Mouse (Mus musculus): ENCODE measurements around the gene Ermp1. TPM values are rescaled to one million over a fixed set of nuclear protein-coding genes. Genes with fewer than 3 reads are reported as not detected.
"Not testable (repeated sequence)": the region's sequence is repeated elsewhere in the genome, so short reads cannot be mapped to it uniquely, and the experiment has no call there.

Gene Ermp1
- polyA plus RNA-seq, 1 experiment from 2014 or later, result 17.7 TPM

DNA sequence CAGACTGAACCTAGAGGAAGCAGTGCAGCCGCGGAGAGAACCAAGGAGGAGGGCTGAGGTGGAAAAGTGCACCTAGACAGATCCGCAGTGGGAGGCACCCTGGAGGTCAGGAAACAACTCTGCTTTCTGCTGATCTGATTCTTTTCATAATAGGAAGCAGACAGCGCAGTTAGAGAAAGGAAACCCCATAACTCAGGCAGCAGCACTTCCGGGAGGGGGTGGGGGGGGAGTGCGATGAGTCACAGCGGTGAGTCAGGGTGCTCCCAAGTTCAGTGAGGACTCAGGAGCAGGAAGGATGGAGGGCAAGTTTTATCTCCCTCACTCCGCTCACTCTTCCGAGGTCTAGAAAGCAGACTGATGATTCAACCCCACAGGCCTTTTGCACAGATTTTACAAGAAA lies 7.2 kb downstream of the Ermp1 start:
- H3K27ac ChIP-seq (replicated peaks), result peak overlapping the region; percentile 73
- WGBS, result 38% methylated on average over 9 of the region's 9 CpGs
- peak; percentile 62 for DNase-seq (ENCODE audit: low spot score)

DNA sequence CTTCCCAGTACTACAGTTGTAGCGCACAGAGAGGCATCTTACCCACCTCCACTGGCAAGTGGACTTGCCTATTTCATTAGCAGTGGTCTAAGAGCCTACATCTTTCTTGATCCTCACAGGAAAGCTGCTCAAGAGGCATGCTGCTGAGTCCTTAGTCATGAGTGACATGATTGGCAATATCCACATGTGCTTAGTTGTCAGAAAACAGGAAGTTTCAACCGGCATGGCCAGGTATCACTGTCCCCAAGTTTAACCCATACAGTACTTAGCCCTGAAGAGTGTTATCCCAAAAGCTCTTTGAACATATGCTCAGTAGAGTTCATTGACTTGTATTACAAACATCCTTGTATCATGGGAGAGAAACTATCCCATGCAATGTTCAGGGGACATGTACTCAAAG lies 36.1 kb downstream of the Ermp1 start:
- Histone ChIP-seq H3K36me3 (replicated peaks) (peaks cover 92% of the 10 kb centered on the region), H3K4me1 (no peaks in the 10 kb centered on the region), H3K27me3 (replicated peaks; ENCODE audit: low read depth, poor library complexity, severe bottlenecking) (no peaks in the 10 kb centered on the region), H3K9me3 (no peaks in the 10 kb centered on the region), H3K4me3 (no peak overlapping the region), H3K27ac (replicated peaks) (no peak overlapping the region)
- WGBS, result 89% methylated on average over 2 of the region's 2 CpGs
- no peak for DNase-seq (ENCODE audit: low spot score)

More for the DNA sequence above, 7.2 kb downstream of the Ermp1 start:
- H3K27me3 ChIP-seq (replicated peaks; ENCODE audit: low read depth, poor library complexity, severe bottlenecking), result no peaks in the 10 kb centered on the region
- no peaks in the 10 kb centered on the region for H3K9me3 ChIP-seq
- peak overlapping the region; percentile 13; the same call in 1 of the 2 replicates for H3K4me3 ChIP-seq
- H3K4me1 ChIP-seq, result peaks cover 30% of the 10 kb centered on the region
- peaks cover 37% of the 10 kb centered on the region for H3K36me3 ChIP-seq (replicated peaks)

DNA sequence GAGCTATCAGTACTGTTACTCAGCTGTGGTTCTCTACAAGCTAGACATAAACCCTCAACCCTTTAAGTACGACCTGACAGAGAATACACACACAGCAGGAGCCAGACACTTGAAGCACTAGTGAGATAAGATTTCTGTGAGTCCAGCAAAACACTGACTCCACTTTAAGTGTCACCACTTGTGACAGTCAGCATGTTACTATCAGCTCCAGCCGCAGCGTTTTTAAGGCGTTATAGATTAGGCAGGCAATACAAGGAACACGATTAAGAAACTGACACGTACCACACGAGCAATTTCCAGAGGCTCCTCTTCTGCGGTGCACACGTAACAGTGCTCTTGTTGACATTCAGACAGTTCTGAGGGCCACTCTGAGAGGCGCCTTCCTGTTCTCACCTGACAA lies 37.3 kb downstream of the Ermp1 start:
- H3K4me3 ChIP-seq, result no peak overlapping the region
- no peaks in the 10 kb centered on the region for H3K9me3 ChIP-seq
- 93% methylated on average over 10 of the region's 10 CpGs for WGBS
- H3K36me3 ChIP-seq (replicated peaks), result peaks cover 87% of the 10 kb centered on the region
- no peaks in the 10 kb centered on the region for H3K4me1 ChIP-seq
- H3K27ac ChIP-seq (replicated peaks), result no peak overlapping the region
- no peak for DNase-seq (ENCODE audit: low spot score)
- no peaks in the 10 kb centered on the region for H3K27me3 ChIP-seq (replicated peaks; ENCODE audit: low read depth, poor library complexity, severe bottlenecking)

DNA sequence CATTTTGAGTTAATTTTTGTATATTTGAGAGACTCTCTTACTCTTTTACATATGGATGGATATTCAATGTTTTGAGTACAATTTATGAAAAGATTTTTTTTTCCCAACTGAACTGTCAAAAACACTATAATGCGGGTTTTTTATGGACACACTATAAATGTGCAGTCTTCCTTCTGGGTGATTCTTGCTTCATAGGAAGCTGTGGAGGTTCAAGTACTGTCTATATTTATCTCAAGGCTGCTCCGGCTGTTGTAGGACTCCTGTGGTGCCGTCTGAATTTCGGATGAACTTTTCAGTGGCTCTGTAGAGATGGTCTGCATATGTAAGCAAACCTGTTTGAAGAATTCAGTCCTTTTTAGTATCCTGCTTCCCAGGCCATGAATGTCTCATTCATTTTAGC lies 40.0 kb downstream of the Ermp1 start:
- 94% methylated on average over 4 of the region's 4 CpGs for WGBS
- Histone ChIP-seq H3K27me3 (replicated peaks; ENCODE audit: low read depth, poor library complexity, severe bottlenecking) (no peaks in the 10 kb centered on the region), H3K4me1 (no peaks in the 10 kb centered on the region), H3K4me3 (no peak overlapping the region), H3K36me3 (replicated peaks) (peaks cover 77% of the 10 kb centered on the region), H3K9me3 (no peaks in the 10 kb centered on the region), H3K27ac (replicated peaks) (no peak overlapping the region)
- DNase-seq (ENCODE audit: low spot score), result no peak

GRCm38 (mm10) chr19:29607521-29607920 lies 40.7 kb downstream of the Ermp1 start:
- H3K27ac ChIP-seq (replicated peaks), result no peak overlapping the region
- no peak for DNase-seq (ENCODE audit: low spot score)
- no peaks in the 10 kb centered on the region for H3K9me3 ChIP-seq
- H3K4me3 ChIP-seq, result no peak overlapping the region
- no peaks in the 10 kb centered on the region for H3K27me3 ChIP-seq (replicated peaks; ENCODE audit: low read depth, poor library complexity, severe bottlenecking)
- WGBS, result 91% methylated on average over 4 of the region's 4 CpGs
- no peaks in the 10 kb centered on the region for H3K4me1 ChIP-seq
- H3K36me3 ChIP-seq (replicated peaks), result peaks cover 77% of the 10 kb centered on the region

- H3K9me3 ChIP-seq, result no peaks in the 10 kb centered on the region
- peaks cover 75% of the 10 kb centered on the region for H3K36me3 ChIP-seq (replicated peaks)
- no peak overlapping the region for H3K27ac ChIP-seq (replicated peaks)
- WGBS, result 92% methylated on average over 3 of the region's 3 CpGs
- H3K27me3 ChIP-seq (replicated peaks; ENCODE audit: low read depth, poor library complexity, severe bottlenecking), result no peaks in the 10 kb centered on the region
- H3K4me3 ChIP-seq, result no peak overlapping the region
- H3K4me1 ChIP-seq, result no peaks in the 10 kb centered on the region
- DNase-seq (ENCODE audit: low spot score), result no peak
Observed at GRCm38 (mm10) chr19:29604653-29605052, 43.6 kb downstream of the Ermp1 start.

- no peaks in the 10 kb centered on the region for H3K4me1 ChIP-seq
- peaks cover 78% of the 10 kb centered on the region for H3K36me3 ChIP-seq (replicated peaks)
- no peak overlapping the region for H3K4me3 ChIP-seq
- no peaks in the 10 kb centered on the region for H3K9me3 ChIP-seq
- H3K27me3 ChIP-seq (replicated peaks; ENCODE audit: low read depth, poor library complexity, severe bottlenecking), result no peaks in the 10 kb centered on the region
- DNase-seq (ENCODE audit: low spot score), result no peak
- 90% methylated on average over 14 of the region's 14 CpGs for WGBS
- no peak overlapping the region for H3K27ac ChIP-seq (replicated peaks)
Observed at GRCm38 (mm10) chr19:29603548-29604353, 44.5 kb downstream of the Ermp1 start.

GRCm38 (mm10) chr19:29598981-29599380 lies 49.2 kb downstream of the Ermp1 start:
- DNase-seq (ENCODE audit: low spot score), result no peak
- Histone ChIP-seq H3K27me3 (replicated peaks; ENCODE audit: low read depth, poor library complexity, severe bottlenecking) (no peaks in the 10 kb centered on the region), H3K4me3 (no peak overlapping the region), H3K36me3 (replicated peaks) (peaks cover 98% of the 10 kb centered on the region), H3K9me3 (no peaks in the 10 kb centered on the region), H3K27ac (replicated peaks) (no peak overlapping the region), H3K4me1 (no peaks in the 10 kb centered on the region)
- 94% methylated on average over 5 of the region's 5 CpGs for WGBS

DNA sequence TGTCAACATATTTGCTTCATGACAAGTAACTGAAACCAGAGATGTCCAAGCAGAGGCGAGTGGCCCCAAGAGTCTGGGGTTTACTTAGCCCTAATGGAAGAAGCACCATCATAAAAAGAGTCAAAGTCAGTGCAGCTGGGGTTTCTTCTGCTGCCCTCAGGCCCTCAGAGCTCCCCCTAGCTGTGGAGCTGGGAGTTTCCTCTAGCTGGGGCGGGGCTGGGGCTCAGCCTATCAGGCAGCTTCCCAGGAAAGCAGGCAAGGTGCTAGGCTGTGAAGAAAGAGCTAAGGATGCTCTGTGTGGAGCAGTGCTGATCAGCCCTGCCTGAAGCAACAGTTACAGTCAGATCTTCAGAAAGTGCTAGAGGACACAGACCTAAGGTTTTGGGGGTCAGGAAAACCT lies 51.2 kb downstream of the Ermp1 start:
- no peak for DNase-seq (ENCODE audit: low spot score)
- peaks cover 92% of the 10 kb centered on the region for H3K36me3 ChIP-seq (replicated peaks)
- no peaks in the 10 kb centered on the region for H3K4me1 ChIP-seq
- H3K4me3 ChIP-seq, result no peak overlapping the region
- no peaks in the 10 kb centered on the region for H3K9me3 ChIP-seq
- H3K27ac ChIP-seq (replicated peaks), result no peak overlapping the region
- WGBS, result 97% methylated on average over 2 of the region's 2 CpGs
- H3K27me3 ChIP-seq (replicated peaks; ENCODE audit: low read depth, poor library complexity, severe bottlenecking), result no peaks in the 10 kb centered on the region

DNA sequence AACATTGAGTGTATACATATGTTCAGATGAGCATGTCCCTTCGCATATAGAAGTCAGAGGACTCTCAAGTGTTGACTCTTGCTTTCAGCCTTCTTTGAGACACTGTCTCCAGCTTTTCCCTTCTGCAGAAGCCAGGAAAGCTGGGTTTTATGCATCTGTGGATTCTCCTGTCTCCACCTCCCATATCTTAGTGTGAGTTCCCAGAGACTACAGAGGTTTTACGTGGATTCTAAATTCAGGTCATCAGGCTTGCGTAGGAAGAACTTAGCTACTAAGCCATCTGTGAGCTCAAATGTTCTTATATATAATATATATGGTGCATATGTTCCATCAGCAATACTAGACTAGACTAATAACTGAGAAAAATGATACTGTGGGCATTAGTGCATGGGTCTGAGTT lies 51.9 kb downstream of the Ermp1 start:
- Histone ChIP-seq H3K4me1 (no peaks in the 10 kb centered on the region), H3K36me3 (replicated peaks) (peaks cover 94% of the 10 kb centered on the region), H3K4me3 (no peak overlapping the region), H3K9me3 (no peaks in the 10 kb centered on the region), H3K27me3 (replicated peaks; ENCODE audit: low read depth, poor library complexity, severe bottlenecking) (no peaks in the 10 kb centered on the region), H3K27ac (replicated peaks) (no peak overlapping the region)
- 96% methylated on average over 3 of the region's 3 CpGs for WGBS
- no peak for DNase-seq (ENCODE audit: low spot score)

DNA sequence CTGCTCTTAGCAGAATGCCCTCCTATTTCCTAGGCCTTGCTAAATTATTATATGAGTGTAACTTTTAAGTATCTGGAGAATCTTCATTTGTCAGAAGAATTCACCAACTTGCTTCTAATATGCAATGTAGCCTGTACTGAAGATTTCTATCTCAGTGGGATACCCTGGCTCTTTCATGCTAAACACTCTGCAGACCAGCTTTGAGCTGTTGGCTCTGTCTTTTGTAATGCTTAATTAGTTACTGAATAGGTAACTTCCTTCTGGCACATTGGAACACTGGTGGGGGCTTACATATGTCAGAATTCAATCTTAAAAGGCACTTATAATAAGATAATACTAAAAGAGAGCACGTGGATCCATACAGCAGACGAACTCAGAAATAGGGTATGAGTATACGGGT lies 54.4 kb downstream of the Ermp1 start:
- not testable (repeated sequence) for H3K27me3 ChIP-seq (replicated peaks; ENCODE audit: low read depth, poor library complexity, severe bottlenecking); H3K27ac ChIP-seq (replicated peaks); H3K9me3 ChIP-seq; DNase-seq (ENCODE audit: low spot score); H3K4me1 ChIP-seq; H3K4me3 ChIP-seq
- peaks cover 93% of the 10 kb centered on the region for H3K36me3 ChIP-seq (replicated peaks)
- 73% methylated on average over 3 of the region's 3 CpGs for WGBS

DNA sequence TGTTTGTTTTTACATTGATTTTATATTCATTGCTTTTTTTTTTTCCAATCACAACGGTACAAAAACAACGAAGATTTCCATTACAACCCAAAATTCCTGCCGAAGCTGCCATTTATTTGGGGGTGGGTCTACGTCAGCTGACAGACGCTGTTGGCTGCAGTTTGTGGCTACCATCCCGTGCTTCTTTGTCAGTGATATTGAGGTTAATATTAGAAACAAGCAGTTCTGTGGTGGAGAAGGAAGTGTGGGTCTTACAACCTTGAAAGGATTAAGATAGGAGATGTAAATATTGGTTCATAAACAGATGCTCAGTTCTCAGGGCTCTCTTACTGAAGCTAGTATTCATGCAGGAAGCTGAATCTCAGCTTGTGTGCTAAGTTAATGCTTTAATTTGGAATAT lies 64.5 kb downstream of the Ermp1 start:
- whole genome bisulfite sequencing, result 89% methylated on average over 6 of the region's 6 CpGs
- Histone ChIP-seq H3K27me3 (replicated peaks; ENCODE audit: low read depth, poor library complexity, severe bottlenecking) (no peaks in the 10 kb centered on the region), H3K9me3 (no peaks in the 10 kb centered on the region; the same call in 1 of the 2 replicates), H3K27ac (replicated peaks) (no peak overlapping the region), H3K4me1 (no peaks in the 10 kb centered on the region), H3K36me3 (replicated peaks) (peaks cover 84% of the 10 kb centered on the region), H3K4me3 (no peak overlapping the region)
- no peak for DNase-seq (ENCODE audit: low spot score)

DNA sequence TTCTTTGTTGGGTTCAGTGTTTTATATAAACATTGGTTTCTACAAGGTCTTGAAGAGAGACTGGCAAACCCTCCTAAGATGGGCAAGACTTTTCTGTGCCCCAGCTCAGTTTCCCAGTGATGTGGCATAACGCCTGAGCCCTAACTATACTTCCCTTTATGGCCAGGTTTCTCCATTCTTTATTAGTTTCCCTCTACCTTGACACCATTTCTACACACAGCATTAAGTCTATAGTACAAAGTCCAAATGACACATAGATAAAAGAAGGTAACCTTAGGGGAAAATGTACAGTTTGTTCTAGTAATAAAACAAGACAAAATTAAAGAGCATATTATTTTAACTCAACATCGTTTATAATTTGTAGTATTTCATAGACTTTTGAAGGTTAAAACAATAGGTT lies 65.8 kb downstream of the Ermp1 start:
- 89% methylated on average over 2 of the region's 2 CpGs for WGBS
- H3K27ac ChIP-seq (replicated peaks), result no peak overlapping the region
- H3K9me3 ChIP-seq, result no peaks in the 10 kb centered on the region
- H3K36me3 ChIP-seq (replicated peaks), result peaks cover 85% of the 10 kb centered on the region
- DNase-seq (ENCODE audit: low spot score), result no peak
- no peak overlapping the region for H3K4me3 ChIP-seq
- H3K27me3 ChIP-seq (replicated peaks; ENCODE audit: low read depth, poor library complexity, severe bottlenecking), result no peaks in the 10 kb centered on the region
- H3K4me1 ChIP-seq, result no peaks in the 10 kb centered on the region
